Mouse (Mus musculus): ENCODE measurements around the gene 4921517D22Rik.

DNA sequence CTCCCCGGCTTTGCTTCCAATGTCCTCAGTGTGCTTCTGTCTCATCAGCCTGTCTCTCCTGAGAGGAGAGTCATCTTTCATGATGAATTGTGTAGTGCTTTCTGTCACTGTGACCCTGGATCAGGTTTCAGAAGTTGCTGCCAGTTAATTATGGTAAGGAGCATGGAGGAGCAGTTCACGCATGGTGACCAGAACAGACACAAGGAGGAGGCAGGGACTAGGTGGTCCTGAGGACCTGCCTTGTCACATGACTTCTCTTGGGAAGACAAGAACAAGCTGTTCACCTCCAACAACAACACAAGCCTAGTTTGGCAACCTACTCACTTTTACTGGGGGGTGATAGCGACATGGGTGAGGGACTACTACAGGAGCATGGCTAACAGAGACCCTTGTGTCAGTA, 40.8 kb downstream of the 4921517D22Rik start:
- no peak for TF ChIP-seq CTCF (IDR thresholded peaks at IDR 0.05)
- TF ChIP-seq EP300 (IDR thresholded peaks at IDR 0.05), result no peak
